Mouse (Mus musculus): ENCODE data around the gene Id2. TPM values are rescaled to one million over a fixed set of nuclear protein-coding genes. Genes with fewer than 3 reads are reported as not detected.

Gene Id2
- total and polyA plus RNA-seq, 2 experiments: 81.9 to 199 TPM

- Histone ChIP-seq H3K79me2 (ENCODE audit: control insufficient read depth, insufficient read depth, low read length) (no peaks in the 10 kb centered on the region), H3K27me3 (ENCODE audit: control insufficient read depth, insufficient read depth, low read length) (no peaks in the 10 kb centered on the region), H3K9ac (ENCODE audit: low read depth, low read length) (no peak overlapping the region), H3K27ac (replicated peaks; ENCODE audit: insufficient read depth, low read depth, low read length) (no peak overlapping the region), H3K4me3 (ENCODE audit: insufficient read depth, low read depth, low read length) (no peak overlapping the region), H3K4me1 (ENCODE audit: control insufficient read depth, insufficient read depth, low read length) (peaks cover 19% of the 10 kb centered on the region), H3K36me3 (ENCODE audit: control insufficient read depth, insufficient read depth, low read length) (no peaks in the 10 kb centered on the region)
- DNase-seq (ENCODE audit: extremely low read depth, low read depth, low spot score): no peak
- WGBS: 92% methylated on average over 2 of the region's 2 CpGs
- no peak for TF ChIP-seq CTCF (IDR thresholded peaks at IDR 0.05; ENCODE audit: low read depth, low read length)
- no peak for TF ChIP-seq POLR2A (IDR thresholded peaks at IDR 0.05; ENCODE audit: extremely low read depth, insufficient read depth, low read length)
Measured at GRCm38 (mm10) chr12:25113357-25113756, 16.4 kb upstream of the Id2 start.

- WGBS: 26% methylated on average over 2 of the region's 2 CpGs
- no peak overlapping the region for H3K9ac ChIP-seq (ENCODE audit: low read depth, low read length)
- no peaks in the 10 kb centered on the region for H3K79me2 ChIP-seq (ENCODE audit: control insufficient read depth, insufficient read depth, low read length)
- no peak overlapping the region for H3K4me3 ChIP-seq (ENCODE audit: insufficient read depth, low read depth, low read length)
- DNase-seq (ENCODE audit: extremely low read depth, low read depth, low spot score): no peak
- peak overlapping the region; percentile 55; the same call in 1 of the 2 replicates for H3K27ac ChIP-seq (replicated peaks; ENCODE audit: insufficient read depth, low read depth, low read length)
- H3K36me3 ChIP-seq (ENCODE audit: control insufficient read depth, insufficient read depth, low read length): no peaks in the 10 kb centered on the region
- H3K27me3 ChIP-seq (ENCODE audit: control insufficient read depth, insufficient read depth, low read length): no peaks in the 10 kb centered on the region
- H3K4me1 ChIP-seq (ENCODE audit: control insufficient read depth, insufficient read depth, low read length): peaks cover 19% of the 10 kb centered on the region
- TF ChIP-seq CTCF (IDR thresholded peaks at IDR 0.05; ENCODE audit: low read depth, low read length) (no peak), POLR2A (IDR thresholded peaks at IDR 0.05; ENCODE audit: extremely low read depth, insufficient read depth, low read length) (no peak)
Measured at GRCm38 (mm10) chr12:25112806-25113205, 15.9 kb upstream of the Id2 start.

GRCm38 (mm10) chr12:25110682-25111078, 13.7 kb upstream of the Id2 start:
- H3K4me1 ChIP-seq (ENCODE audit: control insufficient read depth, insufficient read depth, low read length): peaks cover 19% of the 10 kb centered on the region
- H3K79me2 ChIP-seq (ENCODE audit: control insufficient read depth, insufficient read depth, low read length): no peaks in the 10 kb centered on the region
- 9% methylated on average over 7 of the region's 7 CpGs for WGBS
- peak overlapping the region; percentile 92 for H3K27ac ChIP-seq (replicated peaks; ENCODE audit: insufficient read depth, low read depth, low read length)
- no peak overlapping the region for H3K9ac ChIP-seq (ENCODE audit: low read depth, low read length)
- peak; percentile 93 for DNase-seq (ENCODE audit: extremely low read depth, low read depth, low spot score)
- no peaks in the 10 kb centered on the region for H3K36me3 ChIP-seq (ENCODE audit: control insufficient read depth, insufficient read depth, low read length)
- H3K4me3 ChIP-seq (ENCODE audit: insufficient read depth, low read depth, low read length): no peak overlapping the region
- H3K27me3 ChIP-seq (ENCODE audit: control insufficient read depth, insufficient read depth, low read length): no peaks in the 10 kb centered on the region
- TF ChIP-seq CTCF (IDR thresholded peaks at IDR 0.05; ENCODE audit: low read depth, low read length): no peak
- no peak for TF ChIP-seq POLR2A (IDR thresholded peaks at IDR 0.05; ENCODE audit: extremely low read depth, insufficient read depth, low read length)

GRCm38 (mm10) chr12:25109971-25110681, 13.2 kb upstream of the Id2 start:
- no peaks in the 10 kb centered on the region for H3K27me3 ChIP-seq (ENCODE audit: control insufficient read depth, insufficient read depth, low read length)
- H3K9ac ChIP-seq (ENCODE audit: low read depth, low read length): peak overlapping the region; percentile 5; the same call in 1 of the 2 replicates
- peak overlapping the region; percentile 92 for H3K27ac ChIP-seq (replicated peaks; ENCODE audit: insufficient read depth, low read depth, low read length)
- no peaks in the 10 kb centered on the region for H3K79me2 ChIP-seq (ENCODE audit: control insufficient read depth, insufficient read depth, low read length)
- peak; percentile 95 for DNase-seq (ENCODE audit: extremely low read depth, low read depth, low spot score)
- H3K4me3 ChIP-seq (ENCODE audit: insufficient read depth, low read depth, low read length): no peak overlapping the region
- H3K36me3 ChIP-seq (ENCODE audit: control insufficient read depth, insufficient read depth, low read length): no peaks in the 10 kb centered on the region
- TF ChIP-seq POLR2A (IDR thresholded peaks at IDR 0.05; ENCODE audit: extremely low read depth, insufficient read depth, low read length) (no peak), CTCF (IDR thresholded peaks at IDR 0.05; ENCODE audit: low read depth, low read length) (no peak)
- peaks cover 19% of the 10 kb centered on the region for H3K4me1 ChIP-seq (ENCODE audit: control insufficient read depth, insufficient read depth, low read length)
- 14% methylated on average over 7 of the region's 7 CpGs for WGBS

GRCm38 (mm10) chr12:25108865-25109264, 11.9 kb upstream of the Id2 start:
- Histone ChIP-seq H3K27me3 (ENCODE audit: control insufficient read depth, insufficient read depth, low read length) (no peaks in the 10 kb centered on the region), H3K4me1 (ENCODE audit: control insufficient read depth, insufficient read depth, low read length) (peaks cover 20% of the 10 kb centered on the region)
- 92% methylated on average over 2 of the region's 2 CpGs for WGBS

GRCm38 (mm10) chr12:25104541-25104940, 7.6 kb upstream of the Id2 start:
- Histone ChIP-seq H3K36me3 (ENCODE audit: control insufficient read depth, insufficient read depth, low read length) (no peaks in the 10 kb centered on the region), H3K4me3 (ENCODE audit: insufficient read depth, low read depth, low read length) (no peak overlapping the region), H3K4me1 (ENCODE audit: control insufficient read depth, insufficient read depth, low read length) (peaks cover 7% of the 10 kb centered on the region), H3K79me2 (ENCODE audit: control insufficient read depth, insufficient read depth, low read length) (no peaks in the 10 kb centered on the region), H3K9ac (ENCODE audit: low read depth, low read length) (no peak overlapping the region), H3K27me3 (ENCODE audit: control insufficient read depth, insufficient read depth, low read length) (no peaks in the 10 kb centered on the region), H3K27ac (replicated peaks; ENCODE audit: insufficient read depth, low read depth, low read length) (no peak overlapping the region)
- DNase-seq (ENCODE audit: extremely low read depth, low read depth, low spot score): no peak
- no peak for TF ChIP-seq POLR2A (IDR thresholded peaks at IDR 0.05; ENCODE audit: extremely low read depth, insufficient read depth, low read length)
- TF ChIP-seq CTCF (IDR thresholded peaks at IDR 0.05; ENCODE audit: low read depth, low read length): no peak

More at GRCm38 (mm10) chr12:25108865-25109264, 11.9 kb upstream of the Id2 start:
- TF ChIP-seq POLR2A (IDR thresholded peaks at IDR 0.05; ENCODE audit: extremely low read depth, insufficient read depth, low read length) (no peak), CTCF (IDR thresholded peaks at IDR 0.05; ENCODE audit: low read depth, low read length) (no peak)
- Histone ChIP-seq H3K4me3 (ENCODE audit: insufficient read depth, low read depth, low read length) (no peak overlapping the region), H3K36me3 (ENCODE audit: control insufficient read depth, insufficient read depth, low read length) (no peaks in the 10 kb centered on the region), H3K27ac (replicated peaks; ENCODE audit: insufficient read depth, low read depth, low read length) (no peak overlapping the region), H3K79me2 (ENCODE audit: control insufficient read depth, insufficient read depth, low read length) (no peaks in the 10 kb centered on the region), H3K9ac (ENCODE audit: low read depth, low read length) (no peak overlapping the region)
- DNase-seq (ENCODE audit: extremely low read depth, low read depth, low spot score): no peak

Measured in liver, adult 2 months (tissue).